Mouse (Mus musculus): Measurements from ENCODE around the gene Prg3. TPM values are rescaled to one million over a fixed set of nuclear protein-coding genes. Genes with fewer than 3 reads are reported as not detected.

Gene Prg3
- polyA plus RNA-seq, 1 experiment: 22.8 TPM

DNA sequence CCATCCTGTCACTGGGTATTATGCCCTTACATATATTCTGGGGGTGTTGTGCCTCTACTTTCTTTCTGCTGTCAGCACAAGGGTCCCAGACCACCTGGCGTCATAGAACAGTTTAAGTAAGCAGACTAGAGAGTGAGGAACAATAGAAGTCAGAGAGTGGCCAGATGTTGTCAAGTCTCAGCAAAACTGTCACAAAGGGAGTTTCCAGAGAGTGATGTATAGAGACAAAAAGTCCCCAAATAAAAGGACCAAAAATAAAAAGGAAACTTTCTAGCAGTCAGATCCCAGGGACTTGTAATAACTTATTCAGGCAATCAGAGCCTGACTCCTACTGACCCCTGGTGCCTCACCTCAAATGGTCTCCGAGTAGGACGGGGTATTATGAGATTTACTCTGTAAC lies 26.1 kb upstream of the Prg3 start:
- 86% methylated on average over 3 of the region's 3 CpGs for WGBS
- TF ChIP-seq POLR2A (IDR thresholded peaks at IDR 0.05; ENCODE audit: borderline replicate concordance, control insufficient read depth, low read depth, low read length): no peak
- TF ChIP-seq CTCF (IDR thresholded peaks at IDR 0.05; ENCODE audit: control insufficient read depth, insufficient read depth, low read length): no peak
- Histone ChIP-seq H3K27ac (ENCODE audit: control insufficient read depth, insufficient read depth, low read depth, low read length, poor library complexity) (no peak overlapping the region), H3K4me3 (replicated peaks; ENCODE audit: control insufficient read depth, low read depth, low read length) (no peak overlapping the region), H3K4me1 (ENCODE audit: control insufficient read depth, insufficient read depth, low read length) (peaks cover 3% of the 10 kb centered on the region; the same call in 1 of the 2 replicates)

DNA sequence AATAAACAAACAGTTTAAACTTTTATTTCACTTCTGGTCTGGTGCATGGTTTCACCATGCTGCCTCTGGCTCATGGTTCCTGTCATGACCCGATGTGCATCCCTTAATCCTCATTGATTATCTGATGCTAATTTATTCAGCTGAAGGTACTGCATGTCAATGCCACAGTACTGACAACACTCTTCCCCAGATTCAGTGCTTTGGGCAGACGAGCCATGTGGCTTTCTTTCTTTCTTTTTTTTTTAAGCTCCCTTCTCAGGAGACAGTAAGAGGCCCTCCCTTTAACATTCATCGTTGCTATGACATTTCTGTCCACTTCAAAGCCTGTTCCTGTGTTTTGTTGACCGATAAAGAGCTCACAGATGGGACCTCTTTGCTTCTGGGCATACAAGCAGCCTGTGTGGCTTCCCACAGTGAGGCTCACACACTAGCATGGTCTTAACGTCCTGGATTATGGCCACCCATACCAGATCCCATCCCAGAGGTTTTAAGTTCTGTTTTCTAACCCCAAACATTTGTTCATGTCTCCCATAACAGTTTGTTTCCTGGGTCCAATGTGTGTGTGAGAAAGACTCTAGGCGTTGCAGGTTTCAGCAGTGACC lies 25.0 kb upstream of the Prg3 start:
- H3K4me1 ChIP-seq (ENCODE audit: control insufficient read depth, insufficient read depth, low read length): peaks cover 6% of the 10 kb centered on the region; the same call in 1 of the 2 replicates
- peak overlapping the region; percentile 80; the same call in 1 of the 2 replicates for H3K27ac ChIP-seq (ENCODE audit: control insufficient read depth, insufficient read depth, low read depth, low read length, poor library complexity)
- WGBS: 61% methylated on average over 6 of the region's 6 CpGs

DNA sequence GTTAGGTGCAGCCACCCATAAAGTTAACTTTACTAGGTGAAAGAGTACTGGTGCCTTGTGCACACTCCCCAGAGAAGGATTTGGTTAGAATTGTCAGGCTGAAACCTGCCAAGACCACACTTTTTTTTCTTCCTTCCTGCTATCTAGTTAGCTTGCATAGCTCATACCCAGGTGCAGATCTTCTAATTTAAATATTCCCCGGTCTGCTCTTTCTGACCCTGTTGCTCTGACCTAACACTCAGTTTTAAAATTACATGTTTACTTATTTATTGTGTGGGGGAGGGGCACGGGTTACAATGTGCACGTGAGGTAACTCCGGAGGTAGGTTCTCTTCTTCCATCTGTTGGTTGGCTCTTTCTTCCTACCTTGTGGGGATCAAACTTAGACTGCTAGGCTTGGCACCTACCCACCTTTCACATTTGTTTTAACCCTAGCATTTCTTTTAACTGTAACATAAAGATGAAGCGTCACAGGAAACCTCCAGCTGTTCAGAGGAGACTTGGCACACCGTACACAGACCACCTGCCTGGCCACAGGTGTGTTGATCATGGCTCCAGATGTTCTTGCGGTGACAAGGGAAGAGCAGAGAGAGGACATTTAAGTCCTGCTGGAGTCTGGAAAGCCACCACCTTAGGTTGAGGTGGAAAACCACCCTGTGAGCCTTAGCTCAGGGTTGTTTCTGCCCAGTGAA lies 23.8 kb upstream of the Prg3 start:
- no peak for TF ChIP-seq POLR2A (IDR thresholded peaks at IDR 0.05; ENCODE audit: borderline replicate concordance, control insufficient read depth, low read depth, low read length)
- TF ChIP-seq CTCF (IDR thresholded peaks at IDR 0.05; ENCODE audit: control insufficient read depth, insufficient read depth, low read length): no peak
- 62% methylated on average over 7 of the region's 7 CpGs for WGBS
- H3K4me1 ChIP-seq (ENCODE audit: control insufficient read depth, insufficient read depth, low read length): peaks cover 6% of the 10 kb centered on the region; the same call in 1 of the 2 replicates
- H3K4me3 ChIP-seq (replicated peaks; ENCODE audit: control insufficient read depth, low read depth, low read length): no peak overlapping the region
- H3K27ac ChIP-seq (ENCODE audit: control insufficient read depth, insufficient read depth, low read depth, low read length, poor library complexity): peak overlapping the region; percentile 71

More for the DNA sequence above, 25.0 kb upstream of the Prg3 start:
- TF ChIP-seq POLR2A (IDR thresholded peaks at IDR 0.05; ENCODE audit: borderline replicate concordance, control insufficient read depth, low read depth, low read length) (no peak), CTCF (IDR thresholded peaks at IDR 0.05; ENCODE audit: control insufficient read depth, insufficient read depth, low read length) (no peak)
- H3K4me3 ChIP-seq (replicated peaks; ENCODE audit: control insufficient read depth, low read depth, low read length): no peak overlapping the region

DNA sequence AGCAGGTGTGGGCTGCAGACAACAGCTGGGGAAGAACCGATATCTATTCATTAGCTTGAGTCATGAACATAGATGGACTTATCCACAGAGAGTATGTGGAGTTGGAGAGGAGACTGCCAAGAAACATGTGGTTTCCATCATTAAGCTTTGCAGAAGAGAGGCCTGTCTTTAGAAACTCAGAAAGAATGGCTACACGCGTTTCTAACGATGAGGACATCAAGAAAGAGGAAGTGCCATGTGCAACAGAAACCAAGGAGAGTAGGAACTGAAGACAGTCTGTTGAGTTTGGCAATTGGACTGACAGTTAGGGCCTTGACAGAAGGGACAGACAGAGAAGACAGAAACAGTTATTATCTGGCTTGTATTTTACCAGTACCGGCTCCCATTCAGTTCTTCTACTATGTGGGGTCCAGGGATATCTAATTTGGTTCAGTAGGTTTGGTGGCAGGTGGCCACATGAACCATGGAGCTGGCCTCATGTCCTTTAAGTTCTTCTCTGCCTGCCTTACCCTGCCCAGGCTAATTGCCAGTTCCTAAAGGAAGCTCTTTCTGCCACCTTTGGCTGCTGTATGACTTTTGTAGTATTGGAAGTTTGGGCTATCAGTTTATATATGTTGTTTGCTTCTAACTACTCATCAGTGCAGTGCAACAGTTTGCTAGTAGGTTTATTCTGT lies 20.6 kb upstream of the Prg3 start:
- Histone ChIP-seq H3K4me3 (replicated peaks; ENCODE audit: control insufficient read depth, low read depth, low read length) (no peak overlapping the region), H3K27ac (ENCODE audit: control insufficient read depth, insufficient read depth, low read depth, low read length, poor library complexity) (peak overlapping the region; percentile 76), H3K4me1 (ENCODE audit: control insufficient read depth, insufficient read depth, low read length) (peaks cover 6% of the 10 kb centered on the region; the same call in 1 of the 2 replicates)
- 14% methylated on average over 5 of the region's 5 CpGs for WGBS
- TF ChIP-seq POLR2A (IDR thresholded peaks at IDR 0.05; ENCODE audit: borderline replicate concordance, control insufficient read depth, low read depth, low read length) (no peak), CTCF (IDR thresholded peaks at IDR 0.05; ENCODE audit: control insufficient read depth, insufficient read depth, low read length) (no peak)

DNA sequence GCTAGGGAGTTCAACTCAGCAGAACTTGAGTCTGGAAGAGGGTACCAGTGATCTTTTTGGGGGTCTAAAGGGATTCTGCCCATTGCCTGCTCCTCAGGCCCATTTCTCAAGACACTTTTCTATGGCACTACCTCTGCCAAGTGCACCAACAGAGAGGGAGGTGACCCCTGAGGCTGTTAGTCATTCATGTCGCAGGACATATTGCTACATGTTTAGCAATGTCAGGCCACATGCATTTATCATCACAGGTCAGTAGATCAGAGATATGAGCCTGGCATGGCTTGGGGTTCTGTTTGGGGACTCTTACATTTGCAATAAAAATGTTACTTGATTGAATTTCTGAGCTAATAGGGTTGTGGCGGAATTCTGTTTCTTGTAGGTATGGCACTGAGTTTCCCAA lies 12.4 kb upstream of the Prg3 start:
- TF ChIP-seq POLR2A (IDR thresholded peaks at IDR 0.05; ENCODE audit: borderline replicate concordance, control insufficient read depth, low read depth, low read length) (no peak), CTCF (IDR thresholded peaks at IDR 0.05; ENCODE audit: control insufficient read depth, insufficient read depth, low read length) (no peak)
- WGBS: 70% methylated on average over 2 of the region's 2 CpGs
- Histone ChIP-seq H3K4me1 (ENCODE audit: control insufficient read depth, insufficient read depth, low read length) (no peaks in the 10 kb centered on the region; the same call in 1 of the 2 replicates), H3K27ac (ENCODE audit: control insufficient read depth, insufficient read depth, low read depth, low read length, poor library complexity) (no peak overlapping the region), H3K4me3 (replicated peaks; ENCODE audit: control insufficient read depth, low read depth, low read length) (no peak overlapping the region)

DNA sequence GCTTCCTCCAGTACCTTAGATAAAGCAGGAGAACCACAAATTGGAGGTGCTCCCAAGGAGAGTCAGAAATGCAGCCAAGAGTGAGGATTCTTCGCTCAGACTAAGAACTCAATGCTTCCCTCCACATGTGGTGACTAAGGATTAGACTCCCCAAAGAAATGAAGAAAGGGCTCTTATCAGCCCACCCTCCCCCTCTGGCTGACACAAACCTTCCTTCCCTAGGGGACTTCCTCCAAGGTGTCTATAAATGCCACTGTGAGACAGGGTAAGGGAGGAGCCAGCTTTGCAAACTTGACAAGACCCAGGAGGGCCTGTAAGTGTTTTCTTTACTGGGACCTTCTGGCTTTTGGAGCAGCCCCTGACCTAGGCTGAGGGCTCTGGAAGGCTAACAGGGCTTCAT lies 7.8 kb upstream of the Prg3 start, which contains the start of gene Prg2:
TSS of gene Prg2 (plus strand) at position 274 of the 400 bp plus-strand sequence.
- no peak within 1 kb of the TSS for H3K4me3 ChIP-seq (replicated peaks; ENCODE audit: control insufficient read depth, low read depth, low read length)
- H3K27ac ChIP-seq (ENCODE audit: control insufficient read depth, insufficient read depth, low read depth, low read length, poor library complexity): no peak within 1 kb of the TSS
- no peak for TF ChIP-seq CTCF (IDR thresholded peaks at IDR 0.05; ENCODE audit: control insufficient read depth, insufficient read depth, low read length)
- H3K4me1 ChIP-seq (ENCODE audit: control insufficient read depth, insufficient read depth, low read length): no peaks in the 10 kb centered on the region; the same call in 1 of the 2 replicates
- WGBS: 28% methylated on average over 1 of the region's 1 CpGs

DNA sequence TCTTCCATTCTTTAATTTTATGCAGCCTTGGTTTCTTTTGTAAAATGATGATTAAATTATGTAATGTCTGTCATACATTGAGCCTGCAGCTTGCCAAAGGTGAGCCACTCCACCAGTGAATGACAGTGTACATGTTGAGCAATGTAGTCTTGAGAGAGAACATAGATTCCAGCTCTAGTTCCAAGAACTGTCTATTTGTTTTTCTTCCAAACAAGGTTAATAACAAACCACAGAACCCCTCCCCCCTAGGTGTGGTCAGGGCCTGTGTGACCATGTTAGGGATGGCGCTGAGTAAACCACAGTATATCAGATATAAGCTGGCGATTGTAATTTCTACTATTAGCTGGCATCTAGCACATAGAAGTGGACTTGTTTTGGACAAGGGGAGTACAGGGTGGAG lies 8.4 kb downstream of the Prg3 start:
- 39% methylated on average over 2 of the region's 2 CpGs for WGBS
- no peak overlapping the region for H3K4me3 ChIP-seq (replicated peaks; ENCODE audit: control insufficient read depth, low read depth, low read length)
- H3K27ac ChIP-seq (ENCODE audit: control insufficient read depth, insufficient read depth, low read depth, low read length, poor library complexity): no peak overlapping the region
- H3K4me1 ChIP-seq (ENCODE audit: control insufficient read depth, insufficient read depth, low read length): peaks cover 2% of the 10 kb centered on the region
- TF ChIP-seq POLR2A (IDR thresholded peaks at IDR 0.05; ENCODE audit: borderline replicate concordance, control insufficient read depth, low read depth, low read length) (no peak), CTCF (IDR thresholded peaks at IDR 0.05; ENCODE audit: control insufficient read depth, insufficient read depth, low read length) (no peak)

DNA sequence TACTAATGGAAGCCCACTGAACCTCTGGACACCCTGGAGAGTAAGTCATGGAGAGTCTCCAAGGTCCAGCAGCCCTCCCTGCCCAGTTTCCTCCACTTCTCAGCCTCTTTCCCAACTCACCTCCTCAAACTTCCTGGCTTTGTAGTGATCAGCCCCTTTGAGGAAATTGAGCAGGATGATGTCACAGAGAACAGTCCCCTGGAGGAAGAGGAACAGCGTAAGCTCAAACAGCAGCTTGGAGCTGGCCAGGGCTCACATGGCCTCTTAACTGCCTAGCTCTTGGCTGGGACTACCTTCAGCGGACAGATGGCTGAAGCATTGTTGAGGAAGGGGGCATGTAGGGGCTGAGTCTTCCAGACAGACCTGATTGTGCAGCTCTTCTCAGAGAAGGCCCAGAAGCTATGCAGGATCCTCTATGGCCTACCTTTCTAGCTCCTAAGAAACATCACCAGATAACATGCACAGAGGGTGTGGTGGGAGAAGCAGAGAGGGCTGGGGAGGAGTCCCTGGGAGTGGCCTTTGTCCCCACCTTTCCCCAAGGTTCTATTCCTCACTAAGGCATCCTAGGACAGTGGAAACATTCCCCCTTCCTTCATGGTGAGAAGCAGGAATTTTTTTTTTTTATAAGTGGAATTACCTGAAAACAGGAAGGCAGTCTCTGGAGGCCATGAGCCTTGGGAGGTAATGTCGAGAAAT lies 11.6 kb downstream of the Prg3 start:
- no peak for TF ChIP-seq CTCF (IDR thresholded peaks at IDR 0.05; ENCODE audit: control insufficient read depth, insufficient read depth, low read length)
- TF ChIP-seq POLR2A (IDR thresholded peaks at IDR 0.05; ENCODE audit: borderline replicate concordance, control insufficient read depth, low read depth, low read length): no peak
- peaks cover 2% of the 10 kb centered on the region for H3K4me1 ChIP-seq (ENCODE audit: control insufficient read depth, insufficient read depth, low read length)
- no peak overlapping the region for H3K4me3 ChIP-seq (replicated peaks; ENCODE audit: control insufficient read depth, low read depth, low read length)
- H3K27ac ChIP-seq (ENCODE audit: control insufficient read depth, insufficient read depth, low read depth, low read length, poor library complexity): peak overlapping the region; percentile 42; the same call in 1 of the 2 replicates
- WGBS: 42% methylated on average over 3 of the region's 3 CpGs

Measured in bone marrow, adult 2 months (tissue).